Mouse (Mus musculus) intestine, embryonic 16.5 days (tissue): ENCODE results near the gene Akt1. TPM values are rescaled to one million over a fixed set of nuclear protein-coding genes. Genes with fewer than 3 reads are reported as not detected.

Experiments
- ATAC-seq: fragments of 200-750 bp; cut with Nextera tagmentation; 2 replicates; pipeline ENCODE4 v1.8.0; 2017; ENCODE audit warnings: moderate TSS enrichment, moderate library complexity
- H3K27ac ChIP-seq: fragments of 300-500 bp; sonication (generic); 2 replicates; pipeline ENCODE4 v1.5.1; 2014; ENCODE audit warnings: mild to moderate bottlenecking, low read length
- H3K27me3 ChIP-seq: fragments of 300-500 bp; sonication (generic); replicated peaks from 2 replicates; pipeline ENCODE4 v1.6.1; 2014; ENCODE audit warnings: low read length, control low read depth, mixed read lengths; ENCODE audit not compliant: control insufficient read depth, insufficient read depth
- H3K36me3 ChIP-seq: fragments of 300-500 bp; sonication (generic); 2 replicates; pipeline ENCODE4 v1.6.1; 2014; ENCODE audit warnings: low read length, control low read depth; ENCODE audit not compliant: control insufficient read depth, insufficient read depth
- H3K4me1 ChIP-seq: fragments of 300-500 bp; sonication (generic); 2 replicates; pipeline ENCODE4 v1.6.1; 2014; ENCODE audit warnings: low read length, control low read depth, mixed read lengths; ENCODE audit not compliant: control insufficient read depth, insufficient read depth
- H3K4me2 ChIP-seq: fragments of 300-500 bp; sonication (generic); 2 replicates; pipeline ENCODE4 v1.6.1; 2014; ENCODE audit warnings: low read depth, low read length, control low read depth
- H3K4me3 ChIP-seq: fragments of 300-500 bp; sonication (generic); 2 replicates; pipeline ENCODE4 v1.5.1; 2014; ENCODE audit warnings: mild to moderate bottlenecking, low read length
- H3K9ac ChIP-seq: fragments of 300-500 bp; sonication (generic); 2 replicates; pipeline ENCODE4 v1.6.1; 2014; ENCODE audit warnings: low read depth, low read length
- H3K9me3 ChIP-seq: fragments of 300-500 bp; sonication (generic); 2 replicates; pipeline ENCODE4 v1.6.1; 2016; ENCODE audit warnings: low read length, control low read depth; ENCODE audit not compliant: control insufficient read depth
- WGBS: fragments of 180-500 bp; shearing (Covaris S2); extraction: QIAGEN DNeasy Blood & Tissue Kit; methylation state at CpG from one replicate; pipeline ENCODE4 v1.1.7; 2014; 5-methylcytosine and 5-hydroxymethylcytosine counted together
- polyA plus RNA-seq: library from polyadenylated mRNA; unstranded; fragments of >200 nt; fragmentation: Nextera tagmentation; extraction: Ambion mirVana; gene quantifications from 2 replicates; pipeline ENCODE4 v1.2.1, GENCODE M21; 2015

Akt1 gene
- 56.5 and 65.5 TPM in 2 replicates for polyA plus RNA-seq

GRCm38 (mm10) chr12:112674132-112675011 is at the start of gene Akt1:
Gene Akt1, minus strand, starts transcription at chr12:112674884.
- Histone ChIP-seq H3K36me3 (peaks cover 12% of the 10 kb centered on the region; the same call in 1 of the 2 replicates), H3K4me1 (peaks cover 54% of the 10 kb centered on the region), H3K9me3 (no peaks in the 10 kb centered on the region), H3K9ac (peak within 1 kb of the TSS; percentile 100), H3K27me3 (no peaks in the 10 kb centered on the region), H3K4me2 (peak within 1 kb of the TSS; percentile 92), H3K27ac (peak within 1 kb of the TSS; percentile 99), H3K4me3 (peak within 1 kb of the TSS; percentile 98)
- under 1% methylated on average over 64 of the region's 70 CpGs for WGBS
- ATAC-seq = peak; percentile 59

GRCm38 (mm10) chr12:112724077-112724805 is 49.6 kb upstream of the Akt1 start:
- 75% methylated on average over 11 of the region's 11 CpGs for WGBS
- H3K4me2 ChIP-seq = no peak overlapping the region
- H3K36me3 ChIP-seq = no peaks in the 10 kb centered on the region
- peaks cover 18% of the 10 kb centered on the region for H3K4me1 ChIP-seq
- no peak overlapping the region for H3K27ac ChIP-seq
- no peaks in the 10 kb centered on the region for H3K27me3 ChIP-seq
- H3K9me3 ChIP-seq = no peaks in the 10 kb centered on the region
- no peak for ATAC-seq
- H3K9ac ChIP-seq = no peak overlapping the region
- no peak overlapping the region for H3K4me3 ChIP-seq

GRCm38 (mm10) chr12:112723445-112723844 is 48.8 kb upstream of the Akt1 start:
- no peaks in the 10 kb centered on the region for H3K27me3 ChIP-seq
- 76% methylated on average over 6 of the region's 6 CpGs for WGBS
- H3K9me3 ChIP-seq = no peaks in the 10 kb centered on the region
- H3K4me1 ChIP-seq = peaks cover 18% of the 10 kb centered on the region
- no peak for ATAC-seq
- H3K4me2 ChIP-seq = peak overlapping the region; percentile 90
- peak overlapping the region; percentile 85; the same call in 1 of the 2 replicates for H3K9ac ChIP-seq
- no peak overlapping the region for H3K27ac ChIP-seq
- H3K36me3 ChIP-seq = no peaks in the 10 kb centered on the region
- H3K4me3 ChIP-seq = peak overlapping the region; percentile 83

- Histone ChIP-seq H3K27ac (peak overlapping the region; percentile 88; the same call in 1 of the 2 replicates), H3K36me3 (no peaks in the 10 kb centered on the region), H3K4me3 (peak overlapping the region; percentile 83), H3K4me1 (peaks cover 18% of the 10 kb centered on the region), H3K4me2 (peak overlapping the region; percentile 90), H3K9me3 (no peaks in the 10 kb centered on the region), H3K9ac (peak overlapping the region; percentile 85), H3K27me3 (no peaks in the 10 kb centered on the region)
- ATAC-seq = peak; percentile 2; the same call in 1 of the 2 replicates
- WGBS = 11% methylated on average over 5 of the region's 5 CpGs
These were observed 48.3 kb upstream of the Akt1 start for GRCm38 (mm10) chr12:112723028-112723330.

GRCm38 (mm10) chr12:112722240-112723027 is 47.8 kb upstream of the Akt1 start:
- WGBS = under 1% methylated on average over 63 of the region's 75 CpGs
- Histone ChIP-seq H3K36me3 (no peaks in the 10 kb centered on the region), H3K4me2 (peak overlapping the region; percentile 90), H3K27me3 (no peaks in the 10 kb centered on the region), H3K4me3 (peak overlapping the region; percentile 83), H3K4me1 (peaks cover 18% of the 10 kb centered on the region), H3K27ac (peak overlapping the region; percentile 88), H3K9ac (peak overlapping the region; percentile 85), H3K9me3 (no peaks in the 10 kb centered on the region)
- ATAC-seq = peak; percentile 61

- WGBS = 3% methylated on average over 61 of the region's 69 CpGs
- H3K4me2 ChIP-seq = peak overlapping the region; percentile 90
- ATAC-seq = peak; percentile 79
These were observed 46.9 kb upstream of the Akt1 start for GRCm38 (mm10) chr12:112721424-112722239.

GRCm38 (mm10) chr12:112720890-112721423 is 46.3 kb upstream of the Akt1 start:
- Histone ChIP-seq H3K27me3 (no peaks in the 10 kb centered on the region), H3K4me1 (peaks cover 14% of the 10 kb centered on the region), H3K4me2 (peak overlapping the region; percentile 90), H3K4me3 (peak overlapping the region; percentile 83), H3K9me3 (no peaks in the 10 kb centered on the region), H3K36me3 (no peaks in the 10 kb centered on the region), H3K9ac (peak overlapping the region; percentile 85), H3K27ac (peak overlapping the region; percentile 89)
- WGBS = 37% methylated on average over 12 of the region's 12 CpGs
- ATAC-seq = no peak; the same call in 1 of the 2 replicates

More at GRCm38 (mm10) chr12:112721424-112722239, 46.9 kb upstream of the Akt1 start:
- Histone ChIP-seq H3K27me3 (no peaks in the 10 kb centered on the region), H3K4me1 (peaks cover 18% of the 10 kb centered on the region), H3K9ac (peak overlapping the region; percentile 85), H3K36me3 (no peaks in the 10 kb centered on the region), H3K4me3 (peak overlapping the region; percentile 83), H3K9me3 (no peaks in the 10 kb centered on the region), H3K27ac (peak overlapping the region; percentile 89)

GRCm38 (mm10) chr12:112720216-112720615 is 45.5 kb upstream of the Akt1 start, which contains the start of gene Cep170b:
Gene Cep170b, plus strand, starts transcription at chr12:112720455.
- Histone ChIP-seq H3K27ac (peak within 1 kb of the TSS; percentile 89), H3K9ac (peak within 1 kb of the TSS; percentile 85), H3K27me3 (no peaks in the 10 kb centered on the region), H3K9me3 (no peaks in the 10 kb centered on the region), H3K36me3 (no peaks in the 10 kb centered on the region), H3K4me3 (peak within 1 kb of the TSS; percentile 83), H3K4me1 (peaks cover 12% of the 10 kb centered on the region), H3K4me2 (peak within 1 kb of the TSS; percentile 90)
- WGBS = 59% methylated on average over 6 of the region's 6 CpGs
- no peak for ATAC-seq
